Mouse (Mus musculus) midbrain, embryonic 13.5 days (tissue): ENCODE measurements around the gene Spatc1l. TPM values are rescaled to one million over a fixed set of nuclear protein-coding genes. Genes with fewer than 3 reads are reported as not detected.
A peak's percentile ranks its signal among the peaks of the same experiment; 100 is the strongest.

Experiments used
- ATAC-seq: fragments of 200-750 bp; cut with Nextera tagmentation; 2 replicates; pipeline ENCODE4 v1.8.0; 2017; ENCODE audit warnings: mild to moderate bottlenecking, moderate TSS enrichment, moderate library complexity
- H3K27ac ChIP-seq: fragments of 300-500 bp; sonication (generic); 2 replicates; pipeline ENCODE4 v1.5.1; 2015; ENCODE audit warnings: inconsistent platforms, mild to moderate bottlenecking, moderate library complexity
- H3K27me3 ChIP-seq: fragments of 300-500 bp; sonication (generic); 2 replicates; pipeline ENCODE4 v1.6.1; 2015; ENCODE audit warnings: mild to moderate bottlenecking, inconsistent platforms
- H3K36me3 ChIP-seq: fragments of 300-500 bp; sonication (generic); 2 replicates; pipeline ENCODE4 v1.6.1; 2015; ENCODE audit warnings: mild to moderate bottlenecking, inconsistent platforms
- H3K4me1 ChIP-seq: fragments of 300-500 bp; sonication (generic); replicated peaks from 2 replicates; pipeline ENCODE4 v1.6.1; 2015; ENCODE audit warnings: inconsistent platforms
- H3K4me2 ChIP-seq: fragments of 300-500 bp; sonication (generic); replicated peaks from 2 replicates; pipeline ENCODE4 v1.6.1; 2015; ENCODE audit warnings: moderate library complexity, mild to moderate bottlenecking, inconsistent platforms
- H3K4me3 ChIP-seq: fragments of 300-500 bp; sonication (generic); replicated peaks from 2 replicates; pipeline ENCODE4 v1.5.1; 2015; ENCODE audit warnings: mild to moderate bottlenecking, inconsistent platforms
- H3K9ac ChIP-seq: fragments of 300-500 bp; sonication (generic); replicated peaks from 2 replicates; pipeline ENCODE4 v1.6.1; 2015; ENCODE audit warnings: mild to moderate bottlenecking, inconsistent platforms
- H3K9me3 ChIP-seq: fragments of 300-500 bp; sonication (generic); 2 replicates; pipeline ENCODE4 v1.6.1; 2016; ENCODE audit warnings: mild to moderate bottlenecking, inconsistent platforms
- WGBS: fragments of 180-500 bp; shearing (Covaris S2); methylation state at CpG from one replicate; pipeline ENCODE4 v1.1.7; 2015; 5-methylcytosine and 5-hydroxymethylcytosine counted together
- polyA plus RNA-seq: library from polyadenylated mRNA; unstranded; fragments of >200 nt; fragmentation: Nextera tagmentation; extraction: Ambion mirVana; gene quantifications from 2 replicates; pipeline ENCODE4 v1.2.1, GENCODE M21; 2015

The Spatc1l gene
- polyA plus RNA-seq, 1 experiment from 2014 or later = not detected

DNA sequence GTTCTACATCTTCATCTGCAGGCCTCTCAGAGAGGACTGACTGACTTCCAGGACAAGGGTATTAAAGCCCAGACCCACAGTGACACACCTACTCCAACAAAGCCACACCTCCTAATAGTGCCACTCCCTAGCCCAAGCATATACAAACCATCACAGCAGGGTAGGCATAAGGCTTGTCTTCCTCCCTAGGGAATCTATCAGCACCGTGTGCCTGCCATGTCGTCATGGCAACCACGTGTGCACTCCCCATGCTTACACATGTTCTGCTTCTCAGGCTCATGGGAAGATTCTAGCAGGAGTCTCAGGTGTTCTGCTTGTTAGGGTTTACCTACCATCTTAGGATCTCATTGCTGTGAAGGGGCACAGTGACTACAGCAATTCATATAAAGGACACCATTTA is 10.5 kb upstream of the Spatc1l start:
- H3K36me3 ChIP-seq = peaks cover 93% of the 10 kb centered on the region
- H3K27me3 ChIP-seq = no peaks in the 10 kb centered on the region
- 81% methylated on average over 3 of the region's 3 CpGs for WGBS
- no peak overlapping the region for H3K9ac ChIP-seq
- no peak for ATAC-seq
- no peaks in the 10 kb centered on the region for H3K9me3 ChIP-seq
- no peaks in the 10 kb centered on the region for H3K4me1 ChIP-seq
- H3K4me2 ChIP-seq = no peak overlapping the region
- no peak overlapping the region for H3K4me3 ChIP-seq
- H3K27ac ChIP-seq = no peak overlapping the region

DNA sequence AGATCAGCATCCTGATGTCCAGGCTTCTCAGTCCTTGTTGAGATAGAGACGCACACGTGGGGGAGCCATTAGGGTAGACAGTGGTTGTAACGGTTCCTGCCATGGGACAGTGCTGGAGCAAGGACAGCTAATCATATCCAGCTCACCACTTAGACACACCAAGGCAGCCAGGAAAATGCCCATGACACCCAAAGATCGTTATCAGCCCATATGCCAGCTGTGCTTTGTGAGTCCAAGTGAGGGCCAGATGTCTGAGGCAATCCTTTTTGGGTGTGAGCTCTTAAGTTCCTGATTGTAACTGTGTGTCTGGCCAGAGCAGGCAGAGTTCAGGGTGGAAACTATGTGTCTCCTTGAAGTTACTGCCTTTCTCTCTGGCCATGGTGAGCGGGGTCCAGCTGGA is 8.0 kb upstream of the Spatc1l start:
- Histone ChIP-seq H3K27me3 (no peaks in the 10 kb centered on the region), H3K9me3 (no peaks in the 10 kb centered on the region), H3K4me1 (no peaks in the 10 kb centered on the region), H3K4me3 (no peak overlapping the region), H3K36me3 (peaks cover 73% of the 10 kb centered on the region), H3K4me2 (no peak overlapping the region), H3K9ac (no peak overlapping the region), H3K27ac (no peak overlapping the region)
- no peak for ATAC-seq
- 91% methylated on average over 5 of the region's 5 CpGs for WGBS

DNA sequence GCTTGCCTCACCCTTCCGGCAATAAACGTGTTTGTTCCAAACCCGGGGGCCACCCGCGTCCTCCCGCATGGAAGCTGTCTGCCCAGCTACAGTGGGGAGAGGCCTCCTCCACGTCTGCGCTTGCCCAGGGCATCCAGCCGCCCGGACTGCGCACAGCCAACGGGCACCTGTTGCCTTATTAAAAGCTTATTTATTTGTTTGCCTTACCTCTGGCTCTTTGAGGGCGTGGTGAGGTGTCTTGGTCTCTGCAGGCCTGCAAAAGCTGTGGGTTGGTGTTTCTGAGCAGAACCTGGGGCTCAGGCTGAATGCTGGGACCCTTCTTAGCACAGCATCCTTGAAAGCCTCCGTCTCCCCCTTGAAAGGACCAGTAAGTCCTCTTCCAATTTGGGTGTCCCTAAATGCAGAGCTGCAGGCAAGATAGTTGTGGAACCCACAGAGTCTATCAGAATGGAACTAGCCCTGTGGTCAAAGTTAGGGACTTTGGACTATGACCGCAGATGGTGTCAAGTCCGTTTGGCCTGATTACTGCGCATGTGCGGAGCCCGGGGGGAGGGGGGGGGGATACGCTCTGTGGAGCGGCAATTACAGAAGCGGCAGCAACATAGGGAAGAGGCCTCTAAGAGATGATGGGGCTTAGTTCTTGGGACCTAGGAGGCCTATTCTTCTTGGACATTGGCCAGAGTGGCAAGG is 8.1 kb downstream of the Spatc1l start:
- H3K4me3 ChIP-seq = no peak overlapping the region
- H3K4me1 ChIP-seq = no peaks in the 10 kb centered on the region
- no peak overlapping the region for H3K27ac ChIP-seq
- no peak for ATAC-seq
- no peaks in the 10 kb centered on the region for H3K9me3 ChIP-seq
- 93% methylated on average over 22 of the region's 22 CpGs for WGBS
- H3K9ac ChIP-seq = no peak overlapping the region
- no peaks in the 10 kb centered on the region for H3K27me3 ChIP-seq
- no peaks in the 10 kb centered on the region for H3K36me3 ChIP-seq
- H3K4me2 ChIP-seq = no peak overlapping the region

DNA sequence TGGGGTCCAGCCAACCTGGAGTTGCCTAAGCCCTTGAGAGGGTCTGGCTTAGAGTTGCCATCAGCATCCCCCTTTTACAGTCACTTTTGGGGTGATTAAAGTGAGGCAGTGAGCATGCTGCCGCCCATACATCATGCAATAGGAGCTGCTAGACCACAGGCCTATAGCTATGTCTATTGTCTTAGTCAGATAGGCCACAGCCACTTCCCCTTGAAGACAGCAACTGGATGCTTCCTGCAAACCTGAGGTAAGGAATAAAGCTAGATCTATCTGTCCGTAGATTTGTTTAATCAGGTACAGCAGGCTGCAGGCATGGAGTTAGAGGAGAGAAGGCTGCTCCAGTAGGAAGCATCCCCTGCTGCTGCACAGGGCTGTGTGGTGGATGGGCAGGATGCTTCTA is 9.0 kb downstream of the Spatc1l start:
- H3K27ac ChIP-seq = no peak overlapping the region
- no peaks in the 10 kb centered on the region for H3K36me3 ChIP-seq
- H3K4me3 ChIP-seq = no peak overlapping the region
- no peak for ATAC-seq
- H3K9me3 ChIP-seq = no peaks in the 10 kb centered on the region
- no peak overlapping the region for H3K9ac ChIP-seq
- no peaks in the 10 kb centered on the region for H3K4me1 ChIP-seq
- H3K27me3 ChIP-seq = no peaks in the 10 kb centered on the region
- WGBS = 67% methylated on average over 2 of the region's 2 CpGs
- no peak overlapping the region for H3K4me2 ChIP-seq

DNA sequence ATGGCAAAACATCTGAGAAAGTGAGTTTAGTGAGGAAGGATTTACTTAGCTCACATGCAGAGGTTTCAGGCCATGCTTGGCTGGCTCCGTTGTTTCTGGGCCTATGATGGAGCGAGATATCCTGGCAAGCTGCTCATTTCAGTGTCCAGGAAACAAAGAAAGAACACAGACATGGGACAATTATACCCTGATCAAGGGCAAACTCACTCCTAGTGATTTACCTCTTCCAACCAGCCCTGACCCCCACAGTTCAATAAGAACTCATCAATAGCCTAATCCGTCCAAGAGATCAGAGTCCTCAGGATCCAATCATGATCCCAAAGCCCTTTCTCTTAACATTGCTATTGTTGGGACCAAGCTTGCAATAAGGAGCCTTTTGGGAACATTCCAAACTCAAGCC is 10.1 kb downstream of the Spatc1l start:
- Histone ChIP-seq H3K4me2 (no peak overlapping the region), H3K9me3 (no peaks in the 10 kb centered on the region), H3K27ac (no peak overlapping the region), H3K4me3 (no peak overlapping the region), H3K9ac (no peak overlapping the region), H3K27me3 (no peaks in the 10 kb centered on the region), H3K36me3 (no peaks in the 10 kb centered on the region), H3K4me1 (no peaks in the 10 kb centered on the region)
- WGBS = 28% methylated on average over 3 of the region's 3 CpGs
- no peak for ATAC-seq

DNA sequence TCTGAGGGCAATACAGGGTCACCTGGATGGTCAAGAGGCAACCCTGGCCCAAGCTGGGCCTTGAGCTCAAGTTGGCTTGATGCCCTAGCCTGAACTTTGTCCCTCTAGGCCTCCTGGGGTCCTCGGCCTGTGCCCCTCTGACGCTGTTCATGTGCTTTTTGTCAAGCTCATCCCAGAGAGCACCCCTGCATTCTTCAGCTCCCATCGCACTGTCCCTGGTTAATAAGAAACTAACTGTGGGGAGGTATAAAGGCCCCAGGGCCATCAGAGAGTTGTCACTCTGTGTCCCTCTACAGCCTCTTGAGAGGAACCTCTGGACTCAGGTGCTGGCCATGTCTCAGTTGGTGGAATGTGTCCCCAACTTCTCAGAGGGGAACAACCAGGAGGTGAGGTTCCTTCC is 13.3 kb downstream of the Spatc1l start, which contains the start of gene Ftcd:
Gene Ftcd, plus strand, starts transcription at position 275 of the 400 bp plus-strand sequence.
- 92% methylated on average over 3 of the region's 3 CpGs for whole genome bisulfite sequencing

DNA sequence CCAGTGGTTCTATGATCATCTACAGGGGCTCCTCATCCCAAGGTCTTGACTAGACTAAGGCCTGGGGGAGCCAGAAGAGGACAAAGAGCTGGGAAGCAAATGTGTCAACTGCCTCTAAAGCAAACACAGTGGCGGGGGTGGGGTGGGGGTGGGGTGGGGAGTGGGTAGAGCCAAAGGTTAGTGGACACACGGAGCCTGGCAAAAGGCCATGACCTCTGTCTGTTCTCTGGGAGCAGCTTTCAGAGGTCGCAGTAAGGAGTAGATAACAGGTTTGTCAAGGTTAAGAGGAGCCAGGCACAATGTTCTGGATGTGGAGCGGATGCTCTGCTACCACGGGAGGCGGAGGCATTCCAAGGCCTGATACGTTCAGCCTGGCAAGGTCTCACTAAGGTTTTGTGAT is 14.8 kb downstream of the Spatc1l start:
- no peak for ATAC-seq
- 79% methylated on average over 7 of the region's 7 CpGs for WGBS
- no peak overlapping the region for H3K4me3 ChIP-seq
- no peaks in the 10 kb centered on the region for H3K9me3 ChIP-seq
- H3K4me2 ChIP-seq = no peak overlapping the region
- H3K27me3 ChIP-seq = no peaks in the 10 kb centered on the region
- no peak overlapping the region for H3K9ac ChIP-seq
- H3K36me3 ChIP-seq = no peaks in the 10 kb centered on the region
- no peak overlapping the region for H3K27ac ChIP-seq
- no peaks in the 10 kb centered on the region for H3K4me1 ChIP-seq

More for the DNA sequence above, 13.3 kb downstream of the Spatc1l start, which contains the start of gene Ftcd:
- no peak within 1 kb of the TSS for H3K9ac ChIP-seq
- no peaks in the 10 kb centered on the region for H3K4me1 ChIP-seq
- no peaks in the 10 kb centered on the region for H3K27me3 ChIP-seq
- no peaks in the 10 kb centered on the region for H3K36me3 ChIP-seq
- H3K9me3 ChIP-seq = no peaks in the 10 kb centered on the region
- H3K27ac ChIP-seq = no peak within 1 kb of the TSS
- no peak for ATAC-seq
- no peak within 1 kb of the TSS for H3K4me3 ChIP-seq
- H3K4me2 ChIP-seq = no peak within 1 kb of the TSS

DNA sequence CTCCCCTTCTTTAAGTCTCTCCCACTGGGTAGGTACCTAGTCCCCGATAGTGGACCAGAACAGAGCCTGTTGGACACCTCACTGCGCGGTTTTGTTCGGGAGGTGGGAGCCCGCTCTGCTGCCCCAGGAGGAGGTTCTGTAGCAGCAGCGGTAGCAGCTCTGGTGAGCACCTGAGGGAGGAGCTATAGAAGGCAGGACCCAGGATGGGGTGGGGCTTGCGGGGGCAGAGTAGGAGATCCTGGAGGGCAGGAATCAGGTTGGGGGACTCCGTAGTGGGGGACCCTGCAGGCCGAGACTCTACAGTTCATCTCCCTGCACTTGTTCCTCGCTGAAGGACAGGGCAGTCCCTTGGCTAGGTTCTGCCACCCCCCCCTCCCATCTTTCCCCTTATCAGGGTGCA is 22.1 kb downstream of the Spatc1l start:
- Histone ChIP-seq H3K27ac (no peak overlapping the region), H3K9ac (no peak overlapping the region), H3K9me3 (no peaks in the 10 kb centered on the region), H3K4me1 (0 out of 2 replicates have a peak, but pooled peaks cover 3% of the 10 kb centered on the region), H3K4me2 (peak overlapping the region; percentile 29; the same call in 1 of the 2 replicates), H3K27me3 (no peaks in the 10 kb centered on the region), H3K4me3 (0 out of 2 replicates have a peak overlapping the region, but pooled peaks have one; percentile 4), H3K36me3 (no peaks in the 10 kb centered on the region)
- 19% methylated on average over 10 of the region's 10 CpGs for WGBS
- ATAC-seq = no peak

DNA sequence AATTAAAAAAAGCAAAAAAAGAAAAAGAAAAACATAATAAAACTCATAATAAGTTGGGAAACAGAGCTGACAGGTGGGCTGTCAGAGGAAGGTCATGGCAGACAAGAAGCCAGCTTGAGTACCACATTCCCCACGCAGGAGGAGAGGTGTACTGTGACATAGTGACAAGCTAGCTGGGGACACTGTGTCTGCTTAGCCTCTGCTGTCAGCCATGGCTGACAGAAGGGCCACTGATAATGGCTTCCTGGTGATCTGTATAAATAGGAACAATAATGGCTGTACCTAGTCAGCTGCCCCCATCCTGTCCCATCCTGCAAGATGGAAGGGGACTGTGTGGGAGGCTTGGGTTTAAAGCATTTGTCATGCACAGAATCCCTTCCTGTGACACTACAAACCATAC is 24.1 kb downstream of the Spatc1l start:
- 78% methylated on average over 1 of the region's 1 CpGs for WGBS
- Histone ChIP-seq H3K27ac (no peak overlapping the region), H3K36me3 (no peaks in the 10 kb centered on the region), H3K4me1 (0 out of 2 replicates have a peak, but pooled peaks cover 3% of the 10 kb centered on the region), H3K27me3 (no peaks in the 10 kb centered on the region), H3K9me3 (no peaks in the 10 kb centered on the region), H3K9ac (no peak overlapping the region), H3K4me2 (no peak overlapping the region), H3K4me3 (no peak overlapping the region)
- ATAC-seq = no peak

DNA sequence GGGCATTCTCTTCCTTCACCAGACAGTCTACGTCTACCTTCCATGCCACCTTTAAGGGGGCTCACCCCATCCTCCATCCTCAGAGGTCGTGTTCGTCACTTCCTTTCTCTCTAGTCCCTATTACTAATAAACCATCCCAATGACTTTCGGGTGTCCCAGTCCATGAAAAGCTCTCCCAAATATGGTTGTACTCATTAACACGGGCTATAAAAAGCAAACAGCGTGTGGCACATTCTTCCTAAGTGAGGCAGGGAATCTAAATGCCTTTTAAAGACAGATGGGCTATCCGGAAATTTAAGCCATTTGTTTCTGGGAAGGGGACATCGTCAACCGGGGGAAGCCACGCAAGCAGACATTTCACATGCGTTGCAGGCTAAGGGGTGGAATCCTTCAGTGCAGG is 28.1 kb downstream of the Spatc1l start:
- Histone ChIP-seq H3K36me3 (no peaks in the 10 kb centered on the region), H3K4me1 (no peaks in the 10 kb centered on the region), H3K9ac (no peak overlapping the region), H3K4me3 (no peak overlapping the region), H3K9me3 (no peaks in the 10 kb centered on the region), H3K4me2 (no peak overlapping the region), H3K27me3 (no peaks in the 10 kb centered on the region), H3K27ac (no peak overlapping the region)
- 90% methylated on average over 11 of the region's 11 CpGs for WGBS
- no peak for ATAC-seq

DNA sequence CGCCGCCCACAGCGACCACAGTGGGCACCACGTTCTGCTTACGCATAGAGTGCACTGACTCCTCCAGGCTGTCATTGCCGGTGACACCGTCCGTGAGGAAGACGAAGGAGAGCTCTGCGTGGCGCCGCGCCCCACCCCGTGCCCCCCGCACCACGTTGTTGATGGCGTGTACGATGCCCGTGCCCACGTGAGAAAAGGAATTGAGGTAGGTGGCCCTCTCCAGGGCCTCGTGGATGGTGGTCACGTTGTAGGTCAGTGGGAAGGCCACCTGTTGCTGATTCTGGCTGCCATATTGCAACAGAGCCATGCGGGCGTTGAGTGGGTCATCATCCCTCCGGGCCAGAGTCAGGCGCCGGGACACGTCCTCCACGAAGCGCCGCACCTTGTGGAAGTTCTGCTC is 34.3 kb downstream of the Spatc1l start:
- H3K4me3 ChIP-seq = no peak overlapping the region
- WGBS = 93% methylated on average over 31 of the region's 31 CpGs
- H3K9me3 ChIP-seq = no peaks in the 10 kb centered on the region
- H3K9ac ChIP-seq = no peak overlapping the region
- no peak overlapping the region for H3K27ac ChIP-seq
- H3K36me3 ChIP-seq = no peaks in the 10 kb centered on the region
- no peak overlapping the region for H3K4me2 ChIP-seq
- H3K27me3 ChIP-seq = no peaks in the 10 kb centered on the region
- no peak for ATAC-seq
- no peaks in the 10 kb centered on the region for H3K4me1 ChIP-seq

DNA sequence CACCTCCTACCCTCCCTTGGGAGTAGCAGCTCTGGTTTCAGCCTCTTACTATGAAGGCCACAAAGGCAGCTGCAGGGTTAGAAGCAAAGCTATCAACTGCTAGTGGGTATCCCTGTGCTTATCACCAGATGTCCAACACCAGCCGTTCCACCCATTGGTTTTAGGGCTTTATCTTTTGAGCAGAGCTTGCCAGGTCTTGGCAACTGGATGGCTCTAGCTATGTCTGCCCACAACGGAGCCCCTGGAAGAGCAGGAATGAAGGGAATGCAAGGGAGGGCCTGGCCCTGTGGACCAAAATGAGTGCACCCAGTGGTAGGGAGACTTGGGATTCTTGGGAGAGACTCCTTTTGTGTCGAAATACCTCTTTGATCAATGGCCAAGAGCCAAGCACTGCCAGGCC is 40.6 kb downstream of the Spatc1l start:
- no peak for ATAC-seq
- WGBS = 89% methylated on average over 3 of the region's 3 CpGs
- H3K4me3 ChIP-seq = no peak overlapping the region

DNA sequence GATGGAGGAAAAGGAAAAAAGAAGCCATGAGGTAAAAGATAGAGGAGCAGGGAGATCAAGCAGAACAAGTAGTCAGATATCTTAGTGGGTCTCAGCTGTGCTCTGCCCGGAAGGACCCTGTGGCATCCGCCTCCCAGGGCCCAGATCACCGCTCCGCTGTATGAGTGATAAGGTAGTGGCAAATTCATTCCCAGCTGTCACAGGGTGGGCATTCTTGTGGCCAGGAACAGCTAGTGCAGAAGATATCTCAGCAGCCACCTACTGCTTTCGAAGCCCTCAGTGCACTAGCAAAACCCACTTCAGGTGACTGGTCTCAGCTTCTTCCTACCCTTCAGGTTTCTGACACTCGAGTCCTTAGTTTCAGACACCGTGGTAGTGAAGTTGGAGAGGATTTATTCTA is 50.4 kb downstream of the Spatc1l start:
- H3K27me3 ChIP-seq = no peaks in the 10 kb centered on the region
- no peaks in the 10 kb centered on the region for H3K36me3 ChIP-seq
- no peaks in the 10 kb centered on the region for H3K4me1 ChIP-seq
- no peak for ATAC-seq
- no peak overlapping the region for H3K9ac ChIP-seq
- H3K27ac ChIP-seq = no peak overlapping the region
- H3K9me3 ChIP-seq = no peaks in the 10 kb centered on the region
- no peak overlapping the region for H3K4me3 ChIP-seq
- no peak overlapping the region for H3K4me2 ChIP-seq
- 90% methylated on average over 7 of the region's 7 CpGs for WGBS

More for the DNA sequence above, 40.6 kb downstream of the Spatc1l start:
- Histone ChIP-seq H3K4me2 (no peak overlapping the region), H3K27me3 (no peaks in the 10 kb centered on the region), H3K9me3 (no peaks in the 10 kb centered on the region), H3K36me3 (no peaks in the 10 kb centered on the region), H3K4me1 (no peaks in the 10 kb centered on the region), H3K27ac (no peak overlapping the region), H3K9ac (no peak overlapping the region)
